Mouse (Mus musculus) thymus, adult 2 months (tissue): ENCODE measurements around the gene Ranbp6. TPM values are rescaled to one million over a fixed set of nuclear protein-coding genes. Genes with fewer than 3 reads are reported as not detected.

ENCODE experiments used
- DNase-seq: peaks from one replicate; pipeline ENCODE4 v3.0.0; 2021
- H3K27ac ChIP-seq: fragments of 200-500 bp; 2 replicates; pipeline ENCODE4 v1.5.1; 2012; ENCODE audit warnings: low read length, control low read depth; ENCODE audit not compliant: control insufficient read depth, insufficient read depth
- H3K27me3 ChIP-seq: fragments of 200-500 bp; 2 replicates; pipeline ENCODE4 v1.6.1; 2012; ENCODE audit warnings: mild to moderate bottlenecking, low read length, moderate library complexity, mixed read lengths; ENCODE audit not compliant: control insufficient read depth, insufficient read depth
- H3K36me3 ChIP-seq: fragments of 200-500 bp; 2 replicates; pipeline ENCODE4 v1.6.1; 2012; ENCODE audit warnings: mild to moderate bottlenecking, low read length, moderate library complexity; ENCODE audit not compliant: control insufficient read depth, insufficient read depth
- H3K4me1 ChIP-seq: fragments of 200-500 bp; replicated peaks from 2 replicates; pipeline ENCODE4 v1.6.1; 2012; ENCODE audit warnings: low read length; ENCODE audit not compliant: control insufficient read depth, insufficient read depth
- H3K4me3 ChIP-seq: fragments of 200-500 bp; 2 replicates; pipeline ENCODE4 v1.5.1; 2012; ENCODE audit warnings: mild to moderate bottlenecking, low read length, control low read depth, moderate library complexity; ENCODE audit not compliant: control insufficient read depth, insufficient read depth
- CTCF ChIP-seq: fragments of 200-500 bp; IDR thresholded peaks from 2 replicates; pipeline ENCODE4 v1.5.1; 2012; ENCODE audit warnings: mild to moderate bottlenecking, control low read depth, low read length, moderate library complexity, borderline replicate concordance; ENCODE audit not compliant: control insufficient read depth, poor library complexity, insufficient read depth; ENCODE audit errors: extremely low read depth
- POLR2A ChIP-seq: fragments of 200-500 bp; IDR thresholded peaks from 2 replicates; pipeline ENCODE4 v1.6.1; 2012; ENCODE audit warnings: mild to moderate bottlenecking, low read length, control low read depth, moderate library complexity; ENCODE audit not compliant: control insufficient read depth, poor library complexity, insufficient read depth; ENCODE audit errors: extremely low read depth
- WGBS: fragments of 180-500 bp; shearing (Covaris S2); methylation state at CpG from one replicate; pipeline ENCODE4 v1.1.7; 2018; 5-methylcytosine and 5-hydroxymethylcytosine counted together
- polyA plus RNA-seq: library from polyadenylated mRNA; depleted of rRNA; stranded (reverse); fragments of >200 nt; gene quantifications from 2 replicates; pipeline ENCODE4 v1.2.3, GENCODE M21; 2012

Ranbp6 gene
- polyA plus RNA-seq, 1 experiment, result 6.1 TPM

GRCm38 (mm10) chr19:29844036-29844661, 31.4 kb upstream of the Ranbp6 start:
- no peaks in the 10 kb centered on the region for H3K27me3 ChIP-seq
- H3K27ac ChIP-seq, result no peak overlapping the region
- no peaks in the 10 kb centered on the region for H3K4me1 ChIP-seq
- H3K36me3 ChIP-seq, result no peaks in the 10 kb centered on the region
- TF ChIP-seq POLR2A (no peak), CTCF (no peak)
- WGBS, result 88% methylated on average over 12 of the region's 12 CpGs
- no peak for DNase-seq
- H3K4me3 ChIP-seq, result no peak overlapping the region

GRCm38 (mm10) chr19:29843641-29844035, 30.9 kb upstream of the Ranbp6 start:
- Histone ChIP-seq H3K27me3 (no peaks in the 10 kb centered on the region), H3K36me3 (no peaks in the 10 kb centered on the region), H3K4me3 (no peak overlapping the region), H3K27ac (no peak overlapping the region), H3K4me1 (no peaks in the 10 kb centered on the region)
- TF ChIP-seq CTCF, result no peak
- no peak for TF ChIP-seq POLR2A
- no peak for DNase-seq
- WGBS, result 83% methylated on average over 5 of the region's 5 CpGs

- DNase-seq, result no peak
- Histone ChIP-seq H3K27ac (no peak overlapping the region), H3K27me3 (no peaks in the 10 kb centered on the region), H3K4me3 (no peak overlapping the region), H3K36me3 (no peaks in the 10 kb centered on the region), H3K4me1 (no peaks in the 10 kb centered on the region)
- 87% methylated on average over 8 of the region's 8 CpGs for WGBS
- TF ChIP-seq POLR2A, result no peak
- TF ChIP-seq CTCF, result no peak
Measured at GRCm38 (mm10) chr19:29842973-29843372, 30.2 kb upstream of the Ranbp6 start.

GRCm38 (mm10) chr19:29840642-29841041, 27.9 kb upstream of the Ranbp6 start:
- no peak overlapping the region for H3K27ac ChIP-seq
- H3K4me1 ChIP-seq, result no peaks in the 10 kb centered on the region
- H3K27me3 ChIP-seq, result no peaks in the 10 kb centered on the region
- no peak for TF ChIP-seq POLR2A
- H3K36me3 ChIP-seq, result no peaks in the 10 kb centered on the region
- DNase-seq, result no peak
- 96% methylated on average over 4 of the region's 4 CpGs for WGBS
- H3K4me3 ChIP-seq, result no peak overlapping the region

- H3K36me3 ChIP-seq, result no peaks in the 10 kb centered on the region
- no peak overlapping the region for H3K27ac ChIP-seq
- TF ChIP-seq POLR2A (no peak), CTCF (no peak)
- WGBS, result 88% methylated on average over 3 of the region's 3 CpGs
- no peak for DNase-seq
- H3K4me3 ChIP-seq, result no peak overlapping the region
- no peaks in the 10 kb centered on the region for H3K4me1 ChIP-seq
- H3K27me3 ChIP-seq, result no peaks in the 10 kb centered on the region
Measured at GRCm38 (mm10) chr19:29838636-29839135, 25.9 kb upstream of the Ranbp6 start.

- 97% methylated on average over 1 of the region's 1 CpGs for WGBS
Measured at GRCm38 (mm10) chr19:29838171-29838570, 25.4 kb upstream of the Ranbp6 start.

More at GRCm38 (mm10) chr19:29838171-29838570, 25.4 kb upstream of the Ranbp6 start:
- no peak for DNase-seq
- Histone ChIP-seq H3K27ac (no peak overlapping the region), H3K27me3 (no peaks in the 10 kb centered on the region), H3K4me3 (no peak overlapping the region), H3K4me1 (no peaks in the 10 kb centered on the region), H3K36me3 (no peaks in the 10 kb centered on the region)
- no peak for TF ChIP-seq POLR2A
- TF ChIP-seq CTCF, result no peak
